In genomic region chr10:8795336-8795735, GRCm38 (mm10) we compare ENCODE assay signal across 9 mouse cellular contexts.
DNase-seq lines count a peak whose midpoint lies in the region; TF ChIP-seq lines count a peak whose summit lies in the region.
"Had no signal": no experiment of that assay in that cellular context is flagged by ENCODE, and none has a peak within 500 bp of the region (broad histone marks: within the 10 kb centered on the region; RNA-seq: fewer than 3 reads in every experiment).

No protein-coding gene starts in this region.

- no peaks in the 10 kb centered on the region for H3K79me2 ChIP-seq in C2C12 (ENCODE audit: control insufficient read depth, insufficient read depth)

- no peak overlapping the region for H3K4me3 ChIP-seq in C2C12 (ENCODE audit: insufficient read depth, poor library complexity, severe bottlenecking)
- H3K4me3 ChIP-seq: erythroblast, embryonic 14.5 days had no signal

- H3K79me3 ChIP-seq in C2C12 (ENCODE audit: low read depth), result no peaks in the 10 kb centered on the region

- peak; percentile 54 for TF ChIP-seq CTCF in C2C12 (IDR thresholded peaks at IDR 0.05; ENCODE audit: control insufficient read depth, insufficient read depth, insufficient read length)

- intact Hi-C loops in heart, postnatal 14 days (cut with DNase I), result loop anchor here (2.0 kb wide), 1 partner anchor 53 kb away; no protein-coding TSS in a partner anchor

- DNase-seq in adrenal gland, adult (ENCODE audit: inconsistent age in 2 of 2, low spot score in 1 of 2), result peak; percentile 65 to 93
- DNase-seq in embryo, embryonic 10 days (ENCODE audit: low spot score), result peak; percentile 84
- peak; percentile 84 to 85 for DNase-seq in heart, postnatal 14 days
- peak; percentile 56 for DNase-seq in layer of hippocampus, adult 9-11 months
- DNase-seq in lung, postnatal 14 days, result peak; percentile 85
- peak; percentile 86 for DNase-seq in retina, embryonic 14.5 days (ENCODE audit: low spot score)
- DNase-seq in urinary bladder, postnatal 36 days (ENCODE audit: low spot score in 2 of 2), result peak; percentile 71 to 79

- H3K27me3 ChIP-seq in C2C12 (ENCODE audit: control insufficient read depth, insufficient read depth, insufficient read length), result no peaks in the 10 kb centered on the region

- H3K36me3 ChIP-seq in C2C12 (ENCODE audit: control insufficient read depth, insufficient read depth), result no peaks in the 10 kb centered on the region

- H3ac ChIP-seq in C2C12 (ENCODE audit: control insufficient read depth, insufficient read length, low read depth), result no peak overlapping the region

TF ChIP-seq in C2C12, 6 proteins besides CTCF, POLR2A, EP300 and RAD21:
- TF ChIP-seq MAX (IDR thresholded peaks at IDR 0.05), result no peak
- no peak for TF ChIP-seq USF1 (IDR thresholded peaks at IDR 0.05; ENCODE audit: low read depth)
- no peak for TF ChIP-seq FOSL1 (IDR thresholded peaks at IDR 0.05; ENCODE audit: insufficient read depth, low read length, poor library complexity, severe bottlenecking)
- TF ChIP-seq MYOD1 (IDR thresholded peaks at IDR 0.05; ENCODE audit: control insufficient read depth, insufficient read length, low read depth), result no peak
- TF ChIP-seq CEBPB (IDR thresholded peaks at IDR 0.05; ENCODE audit: low read depth), result no peak
TF ChIP-seq in C2C12: peak in this region for 0.
